19 mouse cellular contexts compared by ENCODE assay signal in genomic region chr8:78809454-78810206, GRCm38 (mm10). TPM values are rescaled to one million over a fixed set of nuclear protein-coding genes. Genes with fewer than 3 reads are reported as not detected.
DNase-seq lines count a peak whose midpoint lies in the region; ATAC-seq and TF ChIP-seq lines count a peak whose summit lies in the region.
"Had no signal": no experiment of that assay in that cellular context is flagged by ENCODE, and none has a peak within 500 bp of the region (broad histone marks: within the 10 kb centered on the region; RNA-seq: fewer than 3 reads in every experiment).

No protein-coding gene starts in this region.

- H3K4me1 ChIP-seq in forebrain, embryonic 13.5 days, result peaks cover 24% of the 10 kb centered on the region
- H3K4me1 ChIP-seq in forebrain, postnatal 0 days (ENCODE audit: insufficient read depth), result no peaks in the 10 kb centered on the region
- H3K4me1 ChIP-seq in midbrain, embryonic 13.5 days (replicated peaks), result peaks cover 13% of the 10 kb centered on the region
- H3K4me1 ChIP-seq in midbrain, embryonic 10.5 days, result peaks cover 5% of the 10 kb centered on the region; the same call in 1 of the 2 replicates
- no peaks in the 10 kb centered on the region for H3K4me1 ChIP-seq in hindbrain, embryonic 14.5 days (replicated peaks; ENCODE audit: control insufficient read depth, insufficient read depth, low read length)
- H3K4me1 ChIP-seq: limb, embryonic 15.5 days had no signal

- no peak overlapping the region for H3K4me2 ChIP-seq in forebrain, embryonic 13.5 days
- H3K4me2 ChIP-seq in forebrain, postnatal 0 days (ENCODE audit: low read depth), result no peak overlapping the region
- no peak overlapping the region for H3K4me2 ChIP-seq in midbrain, embryonic 13.5 days (replicated peaks)
- no peak overlapping the region; the same call in 1 of the 2 replicates for H3K4me2 ChIP-seq in hindbrain, embryonic 14.5 days (replicated peaks)
- H3K4me2 ChIP-seq: limb, embryonic 15.5 days; lung, embryonic 14.5 days had no signal

- peak; percentile 17; the same call in 1 of the 2 replicates for ATAC-seq in forebrain, embryonic 13.5 days
- no peak for ATAC-seq in forebrain, postnatal 0 days
- peak; percentile 40; the same call in 1 of the 2 replicates for ATAC-seq in midbrain, embryonic 13.5 days
- peak; percentile 21; the same call in 1 of the 2 replicates for ATAC-seq in hindbrain, embryonic 14.5 days (ENCODE audit: low FRiP score)

- H3K9ac ChIP-seq in forebrain, embryonic 13.5 days, result no peak overlapping the region
- no peak overlapping the region for H3K9ac ChIP-seq in forebrain, postnatal 0 days
- no peak overlapping the region for H3K9ac ChIP-seq in midbrain, embryonic 13.5 days (replicated peaks)
- no peak overlapping the region for H3K9ac ChIP-seq in hindbrain, embryonic 14.5 days
- H3K9ac ChIP-seq: limb, embryonic 15.5 days; lung, embryonic 14.5 days had no signal

- peaks cover 68% of the 10 kb centered on the region for H3K36me3 ChIP-seq in forebrain, embryonic 13.5 days (ENCODE audit: poor library complexity, severe bottlenecking)
- H3K36me3 ChIP-seq in forebrain, postnatal 0 days (ENCODE audit: insufficient read depth), result peaks cover 48% of the 10 kb centered on the region
- H3K36me3 ChIP-seq in midbrain, embryonic 13.5 days, result peaks cover 65% of the 10 kb centered on the region
- H3K36me3 ChIP-seq in midbrain, embryonic 10.5 days, result peaks cover 90% of the 10 kb centered on the region
- peaks cover 71% of the 10 kb centered on the region for H3K36me3 ChIP-seq in hindbrain, embryonic 14.5 days (replicated peaks; ENCODE audit: control insufficient read depth, insufficient read depth)

- peak overlapping the region; percentile 53; the same call in 1 of the 2 replicates for H3K27ac ChIP-seq in forebrain, embryonic 13.5 days
- H3K27ac ChIP-seq in forebrain, postnatal 0 days (ENCODE audit: low read depth, low read length), result no peak overlapping the region
- peak overlapping the region; percentile 10 for H3K27ac ChIP-seq in midbrain, embryonic 13.5 days
- H3K27ac ChIP-seq in midbrain, embryonic 10.5 days (replicated peaks), result no peak overlapping the region
- peak overlapping the region; percentile 47 for H3K27ac ChIP-seq in hindbrain, embryonic 14.5 days
- H3K27ac ChIP-seq: heart, adult 2 months; limb, embryonic 15.5 days; stomach, postnatal 0 days had no signal

- no peak overlapping the region for H3K4me3 ChIP-seq in forebrain, embryonic 13.5 days
- no peak overlapping the region for H3K4me3 ChIP-seq in forebrain, postnatal 0 days (ENCODE audit: low read depth, low read length)
- H3K4me3 ChIP-seq in midbrain, embryonic 13.5 days (replicated peaks), result no peak overlapping the region
- H3K4me3 ChIP-seq in midbrain, embryonic 10.5 days, result no peak overlapping the region
- H3K4me3 ChIP-seq in hindbrain, embryonic 14.5 days (replicated peaks; ENCODE audit: low read length), result no peak overlapping the region
- H3K4me3 ChIP-seq: heart, adult 2 months; limb, embryonic 15.5 days had no signal

- no peak for TF ChIP-seq CTCF in forebrain, postnatal 0 days (IDR thresholded peaks at IDR 0.05; ENCODE audit: low read depth)

- no peaks in the 10 kb centered on the region for H3K9me3 ChIP-seq in forebrain, embryonic 13.5 days (replicated peaks)
- H3K9me3 ChIP-seq in forebrain, postnatal 0 days (ENCODE audit: low read length), result no peaks in the 10 kb centered on the region
- no peaks in the 10 kb centered on the region for H3K9me3 ChIP-seq in midbrain, embryonic 13.5 days
- H3K9me3 ChIP-seq in midbrain, embryonic 10.5 days (replicated peaks), result no peaks in the 10 kb centered on the region
- H3K9me3 ChIP-seq in hindbrain, embryonic 14.5 days (ENCODE audit: control insufficient read depth, low read length), result no peaks in the 10 kb centered on the region
- H3K9me3 ChIP-seq: limb, embryonic 15.5 days had no signal

- DNase-seq in forebrain, postnatal 0 days, result no peak
- no peak for DNase-seq in midbrain, embryonic 10.5 days (ENCODE audit: low spot score)
- no peak for DNase-seq in hindbrain, embryonic 14.5 days (ENCODE audit: low spot score)
- no peak for DNase-seq in cerebellum, postnatal 4 days (ENCODE audit: low spot score in 2 of 2)
- no peak for DNase-seq in urinary bladder, postnatal 14 days (ENCODE audit: low spot score)
- DNase-seq: adrenal gland, postnatal 14 days; embryo, embryonic 11 days; gastrocnemius, postnatal 10 days; heart, adult 2 months; kidney, adult 9 months; kidney, postnatal 36 days; lung, embryonic 14.5 days; lung, postnatal 4 days; thymus, postnatal 25 days had no signal

- no peaks in the 10 kb centered on the region for H3K27me3 ChIP-seq in forebrain, embryonic 13.5 days
- no peaks in the 10 kb centered on the region for H3K27me3 ChIP-seq in forebrain, postnatal 0 days (ENCODE audit: insufficient read depth, low read length)
- H3K27me3 ChIP-seq in midbrain, embryonic 13.5 days, result no peaks in the 10 kb centered on the region
- no peaks in the 10 kb centered on the region for H3K27me3 ChIP-seq in midbrain, embryonic 10.5 days (ENCODE audit: low read depth, poor library complexity, severe bottlenecking)
- H3K27me3 ChIP-seq in hindbrain, embryonic 14.5 days (ENCODE audit: control insufficient read depth, insufficient read depth, low read length), result no peaks in the 10 kb centered on the region
- H3K27me3 ChIP-seq: CH12.LX; limb, embryonic 15.5 days had no signal

- WGBS in forebrain, embryonic 13.5 days, result 68% methylated on average over 14 of the region's 14 CpGs
- WGBS in forebrain, postnatal 0 days, result 62% methylated on average over 14 of the region's 14 CpGs
- WGBS in midbrain, embryonic 13.5 days, result 66% methylated on average over 14 of the region's 14 CpGs
- 85% methylated on average over 14 of the region's 14 CpGs for WGBS in midbrain, embryonic 10.5 days
- WGBS in hindbrain, embryonic 14.5 days, result 59% methylated on average over 14 of the region's 14 CpGs

RNA-seq across cellular contexts. Expression of gene Lsm6, which starts 11.3 kb away (rescaled TPM):
- 236 and 244 TPM in 2 replicates for polyA plus RNA-seq in forebrain, embryonic 13.5 days (2015; fragmentation: Nextera tagmentation; extraction: Ambion mirVana)
- 26.4 and 27.6 TPM in 2 replicates for total RNA-seq in forebrain, postnatal 0 days (2014; rRNA removed)
- 134 and 155 TPM in 2 replicates for polyA plus RNA-seq in forebrain, postnatal 0 days (2015; fragmentation: Nextera tagmentation; extraction: Ambion mirVana)
- 201 and 204 TPM in 2 replicates for polyA plus RNA-seq in midbrain, embryonic 13.5 days (2015; fragmentation: Nextera tagmentation; extraction: Ambion mirVana)
- 277 and 292 TPM in 2 replicates for polyA plus RNA-seq in midbrain, embryonic 10.5 days (2016; fragmentation: Nextera tagmentation; extraction: Ambion mirVana)
- 142 and 158 TPM in 2 replicates for polyA plus RNA-seq in hindbrain, embryonic 14.5 days (2014; fragmentation: Nextera tagmentation; extraction: Ambion mirVana)

Comparison
In these comparisons a context has a peak if more than half of its experiments do, and no peak if none do; other contexts are left out.
1. H3K27ac ChIP-seq: peak in forebrain, embryonic 13.5 days (single experiment), midbrain, embryonic 13.5 days (single experiment) and hindbrain, embryonic 14.5 days (single experiment); none in forebrain, postnatal 0 days (single experiment) and midbrain, embryonic 10.5 days (single experiment).